Mouse (Mus musculus) left cerebral cortex, adult 2 months (tissue): Measurements from ENCODE around the gene Slc4a8. TPM values are rescaled to one million over a fixed set of nuclear protein-coding genes. Genes with fewer than 3 reads are reported as not detected.

ENCODE experiments used
- DNase-seq, 2 experiments: peaks; one replicate each; pipeline ENCODE4 v3.0.0; 2021 to 2022; ENCODE audit warnings: low spot score in 2 of 2, mixed read lengths in 1 of 2; ENCODE audit errors: extremely low spot score in 1 of 2
- H3K27ac ChIP-seq: fragments of 200-600 bp; 2 replicates; pipeline ENCODE4 v1.8.1; 2022
- H3K4me3 ChIP-seq: fragments of 200-600 bp; 2 replicates; pipeline ENCODE4 v1.8.1; 2022
- CTCF ChIP-seq: fragments of 200-600 bp; IDR thresholded peaks from 2 replicates; pipeline ENCODE4 v1.8.1; 2022; ENCODE audit warnings: antibody characterized with exemption, mild to moderate bottlenecking, moderate library complexity
- intact Hi-C: fragments of 180-260 bp; cut with DNase I; formaldehyde crosslinking; loops from one replicate; pipeline ENCODE4 v1.15.1; 2025
- total RNA-seq, 2 experiments: library from RNA; stranded (reverse); gene quantifications; 2 replicates each; pipeline ENCODE4 v1.2.3; 2021

The Slc4a8 gene
- total RNA-seq, 2 experiments from 2014 or later, result 78.4 to 79.0 TPM

GRCm38 (mm10) chr15:100727834-100728233, 33.7 kb upstream of the Slc4a8 start:
- Histone ChIP-seq H3K27ac (no peak overlapping the region; the same call in 1 of the 2 replicates), H3K4me3 (no peak overlapping the region)
- no peak for DNase-seq
- no peak for TF ChIP-seq CTCF
- intact Hi-C loops, result no loop called here

- intact Hi-C loops, result no loop called here
- no peak for TF ChIP-seq CTCF
- peak overlapping the region; percentile 26 for H3K4me3 ChIP-seq
Observed at GRCm38 (mm10) chr15:100728586-100728985, 33.0 kb upstream of the Slc4a8 start.

GRCm38 (mm10) chr15:100729281-100729985, 32.1 kb upstream of the Slc4a8 start, which contains the start of gene Galnt6:
TSS of gene Galnt6 (minus strand) at chr15:100729376.
- Histone ChIP-seq H3K27ac (no peak within 1 kb of the TSS; the same call in 1 of the 2 replicates), H3K4me3 (peak within 1 kb of the TSS; percentile 26)
- TF ChIP-seq CTCF, result no peak
- no peak for DNase-seq
- intact Hi-C loops, result no loop called here

More at GRCm38 (mm10) chr15:100728586-100728985, 33.0 kb upstream of the Slc4a8 start:
- no peak overlapping the region for H3K27ac ChIP-seq
- DNase-seq, result no peak

GRCm38 (mm10) chr15:100731081-100731480, 30.5 kb upstream of the Slc4a8 start:
- TF ChIP-seq CTCF, result no peak
- H3K27ac ChIP-seq, result no peak overlapping the region
- intact Hi-C loops, result no loop called here
- H3K4me3 ChIP-seq, result no peak overlapping the region
- DNase-seq, result no peak

GRCm38 (mm10) chr15:100732580-100732979, 29.0 kb upstream of the Slc4a8 start:
- intact Hi-C loops, result no loop called here
- no peak for DNase-seq
- no peak overlapping the region for H3K4me3 ChIP-seq
- H3K27ac ChIP-seq, result no peak overlapping the region
- no peak for TF ChIP-seq CTCF

GRCm38 (mm10) chr15:100735095-100735952, 26.2 kb upstream of the Slc4a8 start:
- DNase-seq, result no peak
- no peak overlapping the region for H3K4me3 ChIP-seq
- intact Hi-C loops, result no loop called here
- no peak for TF ChIP-seq CTCF
- H3K27ac ChIP-seq, result no peak overlapping the region

GRCm38 (mm10) chr15:100735953-100736300, 25.6 kb upstream of the Slc4a8 start:
- no peak overlapping the region for H3K4me3 ChIP-seq
- no peak for TF ChIP-seq CTCF
- H3K27ac ChIP-seq, result no peak overlapping the region
- no peak for DNase-seq
- intact Hi-C loops, result no loop called here

DNA sequence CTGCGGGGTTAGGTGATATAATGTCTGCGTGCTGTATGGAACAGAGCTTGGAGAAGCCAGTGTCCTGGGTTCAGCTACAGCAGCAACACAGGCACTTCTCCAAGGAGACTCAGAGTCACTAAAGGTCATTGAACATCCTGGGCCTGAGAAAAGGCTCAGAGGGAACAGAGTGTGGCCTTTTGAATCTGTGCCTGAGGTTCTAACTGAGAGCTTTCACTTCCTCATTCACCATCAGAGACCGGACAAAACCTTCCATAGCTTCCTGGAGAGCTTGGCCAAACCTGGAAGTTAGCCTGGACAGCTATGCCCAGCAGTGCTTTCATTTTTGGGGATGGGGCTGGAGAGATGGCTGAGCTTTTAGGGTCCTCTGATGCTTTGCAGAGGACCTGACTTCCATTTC, 23.9 kb upstream of the Slc4a8 start:
- intact Hi-C loops, result no loop called here
- no peak for TF ChIP-seq CTCF
- DNase-seq, result no peak
- no peak overlapping the region for H3K4me3 ChIP-seq
- no peak overlapping the region for H3K27ac ChIP-seq

DNA sequence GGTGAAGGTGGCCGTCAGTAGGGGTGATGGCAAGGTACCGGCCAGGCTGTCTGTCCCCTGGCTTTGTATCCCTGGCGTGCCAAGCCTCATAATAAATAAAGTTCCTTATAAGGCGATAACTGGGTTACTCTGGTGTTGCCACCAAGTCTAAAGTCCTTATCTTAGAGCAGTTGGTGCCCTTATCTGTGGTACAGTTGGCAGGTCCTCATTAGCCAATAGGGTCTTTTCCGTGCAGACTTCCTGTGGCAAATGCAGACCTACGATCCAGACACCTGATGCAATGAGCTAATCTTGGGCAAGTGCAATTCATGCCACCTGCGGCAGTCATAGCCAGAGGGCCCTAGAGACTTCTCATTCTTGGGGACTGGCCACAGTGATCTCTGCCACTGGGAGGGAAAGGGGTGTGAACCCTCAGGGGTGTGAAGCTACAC, 23.2 kb upstream of the Slc4a8 start:
- intact Hi-C loops, result no loop called here
- TF ChIP-seq CTCF, result no peak
- Histone ChIP-seq H3K4me3 (no peak overlapping the region), H3K27ac (no peak overlapping the region)
- DNase-seq, result no peak

DNA sequence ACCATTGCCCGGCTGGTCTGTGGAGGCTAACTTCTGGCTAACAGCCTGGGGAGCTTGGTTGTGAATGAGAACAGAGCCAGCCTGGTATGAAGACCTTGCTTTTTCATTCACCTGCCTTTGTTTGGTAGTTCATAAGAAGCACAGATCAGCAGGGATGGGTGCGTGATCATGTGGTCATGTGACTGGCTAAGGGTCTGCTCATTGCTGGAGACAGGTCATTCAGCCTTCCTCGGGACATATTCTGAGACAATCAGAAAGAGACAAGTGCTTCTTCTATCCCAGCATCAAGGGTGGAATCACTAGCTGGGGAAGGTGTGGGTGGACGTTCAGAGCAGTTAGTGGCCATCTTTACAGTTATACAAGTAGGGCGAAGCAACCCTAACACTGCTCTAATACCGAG, 22.1 kb upstream of the Slc4a8 start:
- Histone ChIP-seq H3K27ac (no peak overlapping the region), H3K4me3 (no peak overlapping the region)
- TF ChIP-seq CTCF, result no peak
- intact Hi-C loops, result no loop called here
- DNase-seq, result no peak

- intact Hi-C loops, result no loop called here
- Histone ChIP-seq H3K4me3 (no peak overlapping the region), H3K27ac (no peak overlapping the region)
- no peak for DNase-seq
- no peak for TF ChIP-seq CTCF
Observed at GRCm38 (mm10) chr15:100743238-100743637, 18.3 kb upstream of the Slc4a8 start.

DNA sequence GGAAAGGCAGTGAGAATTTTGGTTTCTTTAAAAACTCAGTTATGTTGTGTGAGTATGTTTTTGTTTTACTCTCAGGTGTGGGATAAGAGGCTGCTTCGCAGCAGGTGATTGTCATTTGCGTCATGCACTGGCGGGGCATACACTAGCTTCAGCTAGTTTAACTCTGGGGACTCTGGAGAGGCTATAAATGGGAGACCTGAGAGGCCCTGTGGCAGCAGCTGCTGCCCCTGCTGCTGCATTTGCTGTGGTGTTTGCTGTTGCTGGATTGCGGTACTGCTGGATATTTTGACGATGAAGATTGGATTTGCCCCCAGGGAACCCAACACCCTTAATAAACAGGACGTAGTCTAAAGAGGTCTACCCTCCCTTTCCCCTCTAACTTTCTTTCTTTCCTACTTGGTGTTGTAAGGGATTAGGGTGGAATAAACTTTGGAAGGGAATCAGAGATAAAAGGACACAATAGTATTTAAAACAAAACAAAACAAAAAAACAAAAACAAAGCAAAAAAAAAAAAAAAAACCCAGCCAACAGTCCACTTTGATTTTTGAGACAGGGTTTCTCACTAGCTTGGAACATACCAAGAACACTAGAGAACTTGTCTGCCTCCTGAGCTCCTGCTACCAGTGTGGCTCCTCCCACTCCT, 14.9 kb upstream of the Slc4a8 start:
- DNase-seq, result no peak
- Histone ChIP-seq H3K27ac (no peak overlapping the region), H3K4me3 (no peak overlapping the region)
- no peak for TF ChIP-seq CTCF
- intact Hi-C loops, result no loop called here
